Mouse (Mus musculus) olfactory bulb, adult 2 months (tissue): ENCODE measurements around the gene Bco1. TPM values are rescaled to one million over a fixed set of nuclear protein-coding genes. Genes with fewer than 3 reads are reported as not detected.

Experiments used
- H3K27ac ChIP-seq: fragments of 200-500 bp; 2 replicates; pipeline ENCODE4 v1.5.1; 2012; ENCODE audit warnings: low read depth, low read length; ENCODE audit not compliant: insufficient read depth
- H3K4me1 ChIP-seq: fragments of 200-500 bp; 2 replicates; pipeline ENCODE4 v1.6.1; 2012; ENCODE audit warnings: low read length; ENCODE audit not compliant: control insufficient read depth, insufficient read depth
- H3K4me3 ChIP-seq: fragments of 200-500 bp; 2 replicates; pipeline ENCODE4 v1.5.1; 2012; ENCODE audit warnings: mild to moderate bottlenecking, low read depth, low read length, moderate library complexity; ENCODE audit not compliant: insufficient read depth
- CTCF ChIP-seq: fragments of 200-500 bp; IDR thresholded peaks from 2 replicates; pipeline ENCODE4 v1.5.1; 2012; ENCODE audit warnings: low read depth, mild to moderate bottlenecking, low read length, moderate library complexity; ENCODE audit not compliant: insufficient read depth
- POLR2A ChIP-seq: fragments of 200-500 bp; IDR thresholded peaks from 2 replicates; pipeline ENCODE4 v1.6.1; 2012; ENCODE audit warnings: mild to moderate bottlenecking, low read depth, low read length, moderate library complexity; ENCODE audit not compliant: insufficient read depth
- WGBS: fragments of 180-500 bp; shearing (Covaris S2); methylation state at CpG from one replicate; pipeline ENCODE4 v1.1.7; 2018; 5-methylcytosine and 5-hydroxymethylcytosine counted together
- polyA plus RNA-seq: library from polyadenylated mRNA; stranded (reverse); fragments of >200 nt; gene quantifications from 2 replicates; pipeline ENCODE4 v1.2.4, GENCODE M21; 2012; ENCODE audit warnings: low replicate concordance; ENCODE audit not compliant: missing spikeins, insufficient read depth, insufficient read length

Gene Bco1
- polyA plus RNA-seq, 1 experiment: not detected

DNA sequence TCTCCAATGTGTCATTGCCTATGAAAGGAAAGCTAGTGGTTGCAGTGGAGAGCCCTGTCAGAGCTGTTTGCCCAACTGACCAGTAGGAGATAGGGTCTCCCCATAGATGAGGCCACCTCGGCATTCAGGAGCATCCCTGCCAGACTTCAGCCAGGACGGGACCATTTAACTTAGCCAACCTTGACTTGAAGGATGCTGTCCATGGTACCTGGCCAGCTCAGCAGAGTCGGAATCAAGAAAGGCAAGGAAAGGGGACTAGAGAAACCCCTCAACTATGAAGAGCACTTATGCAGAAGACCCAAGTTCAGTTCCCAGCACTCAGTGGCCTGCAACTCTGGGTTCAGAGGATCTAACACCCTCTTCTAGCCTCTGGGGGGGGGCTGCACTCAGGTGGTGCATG is 78.0 kb downstream of the Bco1 start:
- WGBS: 99% methylated on average over 3 of the region's 3 CpGs
- Histone ChIP-seq H3K4me3 (no peak overlapping the region), H3K27ac (no peak overlapping the region), H3K4me1 (peaks cover 7% of the 10 kb centered on the region)
- TF ChIP-seq CTCF (no peak), POLR2A (no peak)

DNA sequence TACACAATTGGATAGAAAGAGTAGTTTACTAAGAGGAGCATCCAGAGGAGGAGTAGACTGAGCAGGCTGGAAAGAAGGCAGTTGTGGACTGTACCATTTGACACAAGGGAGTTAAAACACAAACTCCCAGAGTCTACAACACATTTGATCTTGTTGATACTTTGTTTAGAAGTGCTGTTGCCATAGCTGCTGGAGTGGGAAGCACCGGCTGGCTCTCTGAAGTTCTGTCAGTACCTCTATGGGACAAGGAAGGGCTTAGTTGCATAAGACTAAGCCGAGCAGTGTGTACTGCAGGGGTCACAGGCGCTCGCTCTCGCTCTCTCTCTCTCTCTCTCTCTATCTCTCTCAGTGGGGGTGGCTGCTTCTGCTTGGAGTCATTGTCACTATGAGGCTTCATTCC is 78.9 kb downstream of the Bco1 start:
- Histone ChIP-seq H3K27ac (no peak overlapping the region), H3K4me3 (no peak overlapping the region), H3K4me1 (peaks cover 13% of the 10 kb centered on the region)
- WGBS: 81% methylated on average over 5 of the region's 5 CpGs
- no peak for TF ChIP-seq CTCF
- no peak for TF ChIP-seq POLR2A

DNA sequence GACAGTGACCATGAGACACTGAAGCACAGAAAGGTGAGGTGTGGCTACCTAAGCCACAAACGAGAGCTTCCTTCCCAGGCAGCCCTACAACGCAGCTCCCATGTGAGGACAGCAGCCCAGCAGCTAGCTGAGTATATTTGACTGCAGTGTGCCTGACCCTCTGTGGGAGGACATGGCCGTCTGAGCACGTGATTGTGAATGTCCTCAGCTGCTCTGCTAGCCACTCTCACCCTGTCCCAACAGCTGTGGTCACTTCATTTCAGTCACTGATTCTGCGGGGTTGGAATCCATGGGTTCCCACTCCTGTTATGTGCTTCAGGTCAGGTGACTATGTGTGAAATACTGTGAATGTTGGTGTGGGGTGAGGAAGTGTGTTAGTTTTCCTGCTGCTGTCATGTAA is 80.7 kb downstream of the Bco1 start:
- Histone ChIP-seq H3K4me1 (peaks cover 13% of the 10 kb centered on the region), H3K4me3 (no peak overlapping the region), H3K27ac (no peak overlapping the region)
- TF ChIP-seq POLR2A (no peak), CTCF (no peak)
- 91% methylated on average over 5 of the region's 5 CpGs for WGBS

DNA sequence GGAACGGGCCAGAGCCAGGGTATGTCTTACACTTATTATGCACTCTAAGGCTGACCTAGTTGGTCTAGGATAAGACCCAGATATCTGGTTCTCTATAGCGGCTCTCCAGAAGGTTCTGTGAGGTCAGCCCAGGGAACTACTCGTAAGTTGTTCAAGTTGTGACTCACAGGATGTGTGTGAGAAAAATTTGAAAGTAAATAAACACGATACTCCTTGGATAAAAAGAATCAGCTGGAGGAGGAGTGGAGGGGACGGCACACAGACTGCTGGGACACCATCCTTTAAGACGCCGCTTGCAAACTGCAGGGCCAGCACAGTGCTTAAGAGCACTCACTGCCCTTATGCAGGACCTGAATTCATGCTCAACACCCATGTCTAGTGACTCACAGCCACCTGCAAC is 81.6 kb downstream of the Bco1 start:
- Histone ChIP-seq H3K4me3 (no peak overlapping the region), H3K27ac (no peak overlapping the region), H3K4me1 (peaks cover 13% of the 10 kb centered on the region)
- 66% methylated on average over 7 of the region's 7 CpGs for WGBS
- no peak for TF ChIP-seq POLR2A
- no peak for TF ChIP-seq CTCF

DNA sequence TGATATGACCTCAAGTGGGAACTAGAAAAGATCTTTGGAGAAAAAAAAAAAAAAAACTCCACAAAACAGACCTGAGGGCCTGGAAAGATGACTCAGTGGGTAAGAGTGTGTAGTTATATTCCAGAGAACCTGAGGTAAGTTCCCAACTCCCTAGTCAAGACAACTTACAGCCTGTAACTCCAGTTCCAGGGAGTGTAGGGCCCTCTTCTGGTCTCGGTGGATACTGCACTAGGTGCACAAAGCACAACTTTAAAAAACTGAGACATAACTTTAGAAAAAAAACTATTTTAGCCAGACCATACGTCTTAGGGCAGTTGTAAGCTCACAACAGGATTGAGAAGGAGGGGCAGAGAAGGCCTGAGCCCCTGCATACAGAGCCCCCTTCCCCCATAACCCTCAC is 82.4 kb downstream of the Bco1 start:
- no peak for TF ChIP-seq POLR2A
- TF ChIP-seq CTCF: no peak
- H3K27ac ChIP-seq: no peak overlapping the region
- no peak overlapping the region for H3K4me3 ChIP-seq
- peaks cover 11% of the 10 kb centered on the region for H3K4me1 ChIP-seq
- WGBS: 93% methylated on average over 2 of the region's 2 CpGs

DNA sequence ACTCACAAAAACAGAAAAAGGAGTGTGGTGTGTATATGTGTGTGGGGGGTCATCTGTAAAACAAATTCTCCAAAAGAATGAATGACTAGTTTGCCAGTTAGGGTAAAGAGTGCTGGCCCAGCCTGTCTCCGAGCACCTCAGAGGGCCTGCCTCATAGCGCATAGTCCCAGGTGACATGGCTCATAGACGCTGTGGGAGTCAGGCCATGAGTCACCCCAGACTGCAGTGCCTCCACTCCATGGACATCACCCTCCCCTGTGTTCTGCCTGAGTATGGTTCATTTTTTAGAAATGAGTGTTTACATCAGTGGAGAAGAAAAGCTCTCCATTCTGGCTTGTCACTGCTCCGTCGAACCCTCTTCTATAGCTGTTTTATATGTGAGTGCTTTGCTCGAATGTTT is 83.0 kb downstream of the Bco1 start:
- no peak for TF ChIP-seq CTCF
- TF ChIP-seq POLR2A: no peak
- Histone ChIP-seq H3K4me3 (no peak overlapping the region), H3K4me1 (peaks cover 11% of the 10 kb centered on the region), H3K27ac (no peak overlapping the region)
- WGBS: 68% methylated on average over 6 of the region's 6 CpGs

DNA sequence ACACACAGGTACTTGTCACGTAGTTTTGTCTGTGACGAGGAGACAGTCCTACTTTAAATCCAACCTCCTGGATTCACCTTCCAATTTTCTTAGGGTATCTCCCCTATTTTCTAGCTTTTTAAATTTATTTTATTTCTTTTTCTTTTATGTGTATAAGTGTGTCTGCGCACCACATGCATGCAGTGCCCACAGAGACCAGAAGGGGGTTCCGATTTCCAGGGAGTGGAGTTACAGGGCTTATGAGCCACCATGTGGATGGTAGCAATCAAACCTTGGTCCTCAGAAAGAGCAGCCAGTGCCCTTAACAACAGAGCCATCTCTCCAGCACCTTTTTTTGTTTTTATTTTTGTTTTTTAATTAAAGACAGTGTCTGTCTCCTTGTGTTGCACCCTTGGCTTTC is 87.1 kb downstream of the Bco1 start:
- no peak overlapping the region for H3K4me3 ChIP-seq
- WGBS: 98% methylated on average over 4 of the region's 4 CpGs
- H3K27ac ChIP-seq: no peak overlapping the region
- peaks cover 8% of the 10 kb centered on the region for H3K4me1 ChIP-seq
- no peak for TF ChIP-seq CTCF
- TF ChIP-seq POLR2A: no peak

Other genes with a start within 250 kb of the Bco1 start
- not detected in 2 replicates for gene Cmc2, start 174.4 kb upstream of the Bco1 start, polyA plus RNA-seq
- not detected in 2 replicates for gene Cenpn, start 174.1 kb upstream of the Bco1 start, polyA plus RNA-seq
- not detected in 2 replicates for gene Atmin, start 152.5 kb upstream of the Bco1 start, polyA plus RNA-seq
- gene 1700030J22Rik, start 116.9 kb upstream of the Bco1 start, polyA plus RNA-seq: not detected in 2 replicates
- gene Gcsh, start 102.3 kb upstream of the Bco1 start, polyA plus RNA-seq: not detected in 2 replicates
- gene Pkd1l2, start 13.4 kb upstream of the Bco1 start, polyA plus RNA-seq: not detected in 2 replicates
- not detected in 2 replicates for gene Gan, start 62.3 kb downstream of the Bco1 start, polyA plus RNA-seq
- not detected in 2 replicates for gene Cmip, start 161.2 kb downstream of the Bco1 start, polyA plus RNA-seq